Mouse (Mus musculus): Measurements from ENCODE around the gene Ghr. TPM values are rescaled to one million over a fixed set of nuclear protein-coding genes. Genes with fewer than 3 reads are reported as not detected.

Ghr gene
- polyA plus RNA-seq, 1 experiment, result 1.6 TPM

DNA sequence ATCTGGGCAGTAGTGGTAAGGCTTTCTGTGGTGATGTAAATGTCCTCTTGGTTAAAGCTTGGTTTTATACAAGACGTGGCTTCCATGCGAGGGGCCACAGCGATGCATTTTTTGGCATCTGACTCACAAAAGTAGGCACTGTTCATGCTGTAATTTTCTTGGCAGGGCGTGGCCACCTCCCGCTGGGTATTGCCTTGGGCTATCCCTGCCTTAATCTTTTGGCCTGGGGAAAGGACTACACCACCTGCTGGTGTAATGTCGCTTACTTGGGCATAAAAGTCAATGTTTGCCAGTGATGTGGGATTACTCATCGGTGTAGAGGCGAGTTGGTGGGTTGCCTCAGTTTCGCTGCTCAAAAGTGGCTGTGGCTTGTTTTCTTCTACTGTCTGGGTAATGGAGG, 263.4 kb downstream of the Ghr start:
- whole genome bisulfite sequencing, result 93% methylated on average over 9 of the region's 9 CpGs
- Histone ChIP-seq H3K4me3 (ENCODE audit: extremely low read depth, insufficient read depth, insufficient read length) (no peak overlapping the region), H3K4me1 (ENCODE audit: control insufficient read depth, insufficient read depth, insufficient read length) (no peaks in the 10 kb centered on the region), H3K27me3 (ENCODE audit: control insufficient read depth, insufficient read depth, low read length) (no peaks in the 10 kb centered on the region), H3K27ac (ENCODE audit: insufficient read depth, low read length) (no peak overlapping the region), H3K36me3 (ENCODE audit: control insufficient read depth, insufficient read depth, low read length) (no peaks in the 10 kb centered on the region)
- TF ChIP-seq CTCF (IDR thresholded peaks at IDR 0.05; ENCODE audit: extremely low read depth, insufficient read depth, insufficient read length, insufficient replicate concordance) (no peak), POLR2A (IDR thresholded peaks at IDR 0.05; ENCODE audit: low read depth, low read length) (no peak)
- DNase-seq (ENCODE audit: low read depth in 1 of 2, low spot score in 2 of 2), result no peak

DNA sequence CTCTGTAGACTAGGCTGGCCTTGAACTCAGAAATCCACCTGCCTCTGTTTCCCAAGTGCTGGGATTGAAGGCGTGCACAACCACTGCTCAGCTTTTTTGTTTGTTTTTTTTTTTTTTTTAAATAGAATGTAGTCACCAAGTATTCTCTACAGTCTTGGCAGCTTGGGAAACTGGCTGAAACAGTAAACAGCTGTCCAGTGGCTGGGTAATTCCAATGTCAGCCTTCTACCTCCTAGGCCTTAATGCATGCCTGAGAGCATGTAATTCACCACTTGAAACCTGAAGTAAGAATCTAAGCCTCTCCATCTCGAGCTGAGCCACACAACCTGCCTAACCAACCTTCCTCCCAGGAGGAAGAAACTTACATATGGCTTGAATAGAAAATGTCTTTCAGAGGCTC, 266.7 kb downstream of the Ghr start:
- H3K27ac ChIP-seq (ENCODE audit: insufficient read depth, low read length), result no peak overlapping the region

DNA sequence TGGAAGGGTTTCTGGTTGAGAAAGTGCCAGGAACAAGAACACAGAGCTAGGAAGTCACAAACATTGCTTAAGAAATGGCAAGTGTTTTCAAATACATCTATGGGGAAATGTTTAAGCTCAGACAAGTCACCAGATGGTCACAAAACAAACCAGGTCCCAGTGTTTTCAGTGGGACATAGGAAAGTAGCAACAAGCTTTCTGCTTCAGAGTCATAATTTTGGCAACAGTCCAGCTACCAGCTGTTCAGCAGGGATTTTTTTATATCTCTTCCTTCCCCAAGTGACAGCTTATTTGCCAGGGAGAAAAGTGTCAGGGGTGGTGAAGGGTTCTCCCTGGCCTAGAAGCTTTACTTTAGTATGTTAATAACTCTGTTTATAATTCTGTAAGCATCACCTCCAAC, 270.4 kb downstream of the Ghr start:
- Histone ChIP-seq H3K27ac (ENCODE audit: insufficient read depth, low read length) (no peak overlapping the region), H3K27me3 (ENCODE audit: control insufficient read depth, insufficient read depth, low read length) (no peaks in the 10 kb centered on the region), H3K36me3 (ENCODE audit: control insufficient read depth, insufficient read depth, low read length) (no peaks in the 10 kb centered on the region), H3K4me1 (ENCODE audit: control insufficient read depth, insufficient read depth, insufficient read length) (no peaks in the 10 kb centered on the region; the same call in 1 of the 2 replicates), H3K4me3 (ENCODE audit: extremely low read depth, insufficient read depth, insufficient read length) (no peak overlapping the region)
- DNase-seq (ENCODE audit: low read depth in 1 of 2, low spot score in 2 of 2), result no peak
- TF ChIP-seq CTCF (IDR thresholded peaks at IDR 0.05; ENCODE audit: extremely low read depth, insufficient read depth, insufficient read length, insufficient replicate concordance) (no peak), POLR2A (IDR thresholded peaks at IDR 0.05; ENCODE audit: low read depth, low read length) (no peak)

More for the DNA sequence above, 266.7 kb downstream of the Ghr start:
- H3K4me1 ChIP-seq (ENCODE audit: control insufficient read depth, insufficient read depth, insufficient read length), result no peaks in the 10 kb centered on the region
- WGBS, result 74% methylated on average over 2 of the region's 2 CpGs
- H3K27me3 ChIP-seq (ENCODE audit: control insufficient read depth, insufficient read depth, low read length), result no peaks in the 10 kb centered on the region
- H3K36me3 ChIP-seq (ENCODE audit: control insufficient read depth, insufficient read depth, low read length), result no peaks in the 10 kb centered on the region
- DNase-seq (ENCODE audit: low read depth in 1 of 2, low spot score in 2 of 2), result no peak
- H3K4me3 ChIP-seq (ENCODE audit: extremely low read depth, insufficient read depth, insufficient read length), result no peak overlapping the region
- no peak for TF ChIP-seq POLR2A (IDR thresholded peaks at IDR 0.05; ENCODE audit: low read depth, low read length)
- no peak for TF ChIP-seq CTCF (IDR thresholded peaks at IDR 0.05; ENCODE audit: extremely low read depth, insufficient read depth, insufficient read length, insufficient replicate concordance)

DNA sequence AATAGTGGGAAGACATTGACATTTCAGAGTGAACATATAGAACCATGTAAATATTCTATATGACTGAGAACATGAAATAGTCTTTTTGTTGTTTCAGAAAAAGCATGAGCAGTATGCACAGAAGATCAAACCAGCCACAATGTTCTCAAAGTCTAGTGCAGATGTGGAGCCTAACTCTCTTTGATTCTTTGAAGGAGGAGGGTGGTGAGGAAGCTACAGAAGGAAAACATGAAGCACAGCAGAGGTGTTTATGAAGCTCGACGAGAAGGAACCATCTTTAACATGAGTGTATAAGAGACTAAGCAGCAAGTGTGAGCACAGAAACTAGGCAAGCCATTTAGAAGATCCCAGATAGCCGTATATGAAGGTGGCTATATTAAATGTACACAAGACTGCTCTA, 273.4 kb downstream of the Ghr start:
- DNase-seq (ENCODE audit: low read depth in 1 of 2, low spot score in 2 of 2), result peak in 1 of 2 experiments; percentile 11
- H3K4me3 ChIP-seq (ENCODE audit: extremely low read depth, insufficient read depth, insufficient read length), result no peak overlapping the region
- H3K27me3 ChIP-seq (ENCODE audit: control insufficient read depth, insufficient read depth, low read length), result no peaks in the 10 kb centered on the region
- no peaks in the 10 kb centered on the region; the same call in 1 of the 2 replicates for H3K4me1 ChIP-seq (ENCODE audit: control insufficient read depth, insufficient read depth, insufficient read length)
- TF ChIP-seq CTCF (IDR thresholded peaks at IDR 0.05; ENCODE audit: extremely low read depth, insufficient read depth, insufficient read length, insufficient replicate concordance), result no peak
- no peak for TF ChIP-seq POLR2A (IDR thresholded peaks at IDR 0.05; ENCODE audit: low read depth, low read length)
- H3K36me3 ChIP-seq (ENCODE audit: control insufficient read depth, insufficient read depth, low read length), result no peaks in the 10 kb centered on the region
- H3K27ac ChIP-seq (ENCODE audit: insufficient read depth, low read length), result peak overlapping the region; percentile 23; the same call in 1 of the 2 replicates
- 71% methylated on average over 3 of the region's 3 CpGs for WGBS

DNA sequence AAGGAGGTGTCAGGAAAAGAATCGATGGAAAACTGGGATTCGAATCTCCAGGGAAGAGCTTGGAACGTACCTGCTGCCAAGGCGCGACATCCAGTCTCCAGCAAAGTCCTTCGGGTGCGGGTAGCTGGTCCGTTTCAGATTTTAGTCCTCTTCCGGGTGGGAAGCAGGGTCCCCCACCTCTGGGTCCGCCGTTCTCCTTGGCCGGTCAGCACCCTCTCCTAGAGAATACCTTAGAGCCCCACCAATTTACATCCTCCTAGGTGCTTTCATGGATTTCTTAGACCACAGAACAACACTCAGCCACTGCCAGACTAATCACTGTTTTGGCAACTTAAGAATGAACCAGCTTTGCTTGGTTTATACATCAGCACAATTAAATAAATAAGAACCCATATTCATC, 279.9 kb downstream of the Ghr start, which contains the start of gene Ccdc152:
TSS of gene Ccdc152 (minus strand) at position 101 of the 400 bp plus-strand sequence.
- no peak for DNase-seq (ENCODE audit: low read depth in 1 of 2, low spot score in 2 of 2)
- WGBS, result 94% methylated on average over 12 of the region's 12 CpGs

DNA sequence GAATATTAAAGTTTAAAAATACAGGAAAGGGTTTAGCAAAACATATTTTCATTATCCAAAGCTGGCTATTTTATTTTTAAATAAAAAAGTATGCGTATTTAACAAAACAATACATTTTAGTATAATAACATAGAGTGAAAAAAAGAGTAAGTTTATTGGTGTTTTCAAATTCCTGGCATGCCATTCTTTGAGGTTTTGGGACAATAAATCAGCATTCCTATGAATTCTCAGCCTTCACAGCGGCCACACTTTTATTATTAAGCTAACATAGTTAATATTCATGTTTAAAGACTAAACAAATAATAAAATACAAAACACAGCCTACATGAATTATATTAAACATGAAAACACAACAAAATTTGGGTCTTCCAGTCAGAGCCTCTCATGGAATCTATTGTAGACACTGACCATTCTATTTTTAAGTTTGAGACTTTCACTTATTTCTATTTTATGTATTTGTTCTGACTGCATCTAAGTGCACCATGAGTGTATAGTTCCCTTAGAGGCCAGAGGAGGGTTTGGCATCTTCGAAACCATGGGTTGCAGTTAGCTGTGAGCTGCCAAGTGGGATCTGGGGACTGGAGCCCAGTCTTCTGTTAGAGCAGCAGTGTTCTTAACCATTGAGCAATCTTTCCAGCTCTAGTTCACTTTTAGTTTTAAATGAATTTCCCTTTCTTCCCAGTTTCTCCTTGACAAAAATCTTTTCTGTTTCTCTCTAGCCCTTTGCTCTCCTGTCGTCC, 282.8 kb downstream of the Ghr start:
- no peak for TF ChIP-seq POLR2A (IDR thresholded peaks at IDR 0.05; ENCODE audit: low read depth, low read length)
- TF ChIP-seq CTCF (IDR thresholded peaks at IDR 0.05; ENCODE audit: extremely low read depth, insufficient read depth, insufficient read length, insufficient replicate concordance), result no peak
- no peaks in the 10 kb centered on the region for H3K4me1 ChIP-seq (ENCODE audit: control insufficient read depth, insufficient read depth, insufficient read length)
- no peak overlapping the region for H3K27ac ChIP-seq (ENCODE audit: insufficient read depth, low read length)
- no peaks in the 10 kb centered on the region for H3K36me3 ChIP-seq (ENCODE audit: control insufficient read depth, insufficient read depth, low read length)
- H3K4me3 ChIP-seq (ENCODE audit: extremely low read depth, insufficient read depth, insufficient read length), result no peak overlapping the region
- 81% methylated on average over 4 of the region's 4 CpGs for WGBS
- H3K27me3 ChIP-seq (ENCODE audit: control insufficient read depth, insufficient read depth, low read length), result no peaks in the 10 kb centered on the region
- no peak for DNase-seq (ENCODE audit: low read depth in 1 of 2, low spot score in 2 of 2)

More for the DNA sequence above, 279.9 kb downstream of the Ghr start, which contains the start of gene Ccdc152:
- Histone ChIP-seq H3K4me3 (ENCODE audit: extremely low read depth, insufficient read depth, insufficient read length) (no peak within 1 kb of the TSS), H3K27ac (ENCODE audit: insufficient read depth, low read length) (no peak within 1 kb of the TSS), H3K36me3 (ENCODE audit: control insufficient read depth, insufficient read depth, low read length) (no peaks in the 10 kb centered on the region), H3K27me3 (ENCODE audit: control insufficient read depth, insufficient read depth, low read length) (no peaks in the 10 kb centered on the region), H3K4me1 (ENCODE audit: control insufficient read depth, insufficient read depth, insufficient read length) (no peaks in the 10 kb centered on the region)
- no peak for TF ChIP-seq CTCF (IDR thresholded peaks at IDR 0.05; ENCODE audit: extremely low read depth, insufficient read depth, insufficient read length, insufficient replicate concordance)
- TF ChIP-seq POLR2A (IDR thresholded peaks at IDR 0.05; ENCODE audit: low read depth, low read length), result no peak

DNA sequence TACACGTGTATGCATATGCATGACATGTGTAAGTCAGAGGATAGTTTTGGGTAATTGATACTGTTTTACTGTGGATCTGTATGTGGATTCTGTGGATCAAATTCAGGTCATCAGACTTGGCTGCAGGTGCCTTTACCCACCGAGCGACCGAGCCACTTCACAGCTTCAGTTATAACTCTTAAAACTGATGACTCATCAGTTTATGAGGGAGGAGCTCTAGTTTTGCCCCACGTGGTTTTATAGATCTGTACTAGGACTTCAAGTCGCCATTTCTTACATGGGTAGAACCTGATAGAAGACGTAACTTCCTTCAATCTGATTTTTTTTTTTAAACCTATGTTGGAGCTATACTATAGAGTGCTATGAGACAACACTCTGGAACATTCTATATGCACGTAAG, 285.7 kb downstream of the Ghr start:
- Histone ChIP-seq H3K27me3 (ENCODE audit: control insufficient read depth, insufficient read depth, low read length) (no peaks in the 10 kb centered on the region), H3K36me3 (ENCODE audit: control insufficient read depth, insufficient read depth, low read length) (no peaks in the 10 kb centered on the region), H3K4me1 (ENCODE audit: control insufficient read depth, insufficient read depth, insufficient read length) (no peaks in the 10 kb centered on the region), H3K27ac (ENCODE audit: insufficient read depth, low read length) (no peak overlapping the region), H3K4me3 (ENCODE audit: extremely low read depth, insufficient read depth, insufficient read length) (no peak overlapping the region)
- no peak for TF ChIP-seq CTCF (IDR thresholded peaks at IDR 0.05; ENCODE audit: extremely low read depth, insufficient read depth, insufficient read length, insufficient replicate concordance)
- no peak for TF ChIP-seq POLR2A (IDR thresholded peaks at IDR 0.05; ENCODE audit: low read depth, low read length)
- 72% methylated on average over 8 of the region's 8 CpGs for WGBS
- no peak for DNase-seq (ENCODE audit: low read depth in 1 of 2, low spot score in 2 of 2)
